Mouse (Mus musculus) C3H10T1/2 (cell line): Measurements from ENCODE around the gene Strip2. TPM values are rescaled to one million over a fixed set of nuclear protein-coding genes. Genes with fewer than 3 reads are reported as not detected.

Experiments used
- polyA plus RNA-seq, 2 experiments: library from polyadenylated mRNA; unstranded; fragments of >200 nt; fragmentation: generic; extraction: Trizol; gene quantifications; one replicate each; pipeline ENCODE4 v1.2.1; 2012; ENCODE audit warnings: missing spikeins in 2 of 2

Gene Strip2
- polyA plus RNA-seq, result under 1 TPM; 0.01 to 0.05 TPM

DNA sequence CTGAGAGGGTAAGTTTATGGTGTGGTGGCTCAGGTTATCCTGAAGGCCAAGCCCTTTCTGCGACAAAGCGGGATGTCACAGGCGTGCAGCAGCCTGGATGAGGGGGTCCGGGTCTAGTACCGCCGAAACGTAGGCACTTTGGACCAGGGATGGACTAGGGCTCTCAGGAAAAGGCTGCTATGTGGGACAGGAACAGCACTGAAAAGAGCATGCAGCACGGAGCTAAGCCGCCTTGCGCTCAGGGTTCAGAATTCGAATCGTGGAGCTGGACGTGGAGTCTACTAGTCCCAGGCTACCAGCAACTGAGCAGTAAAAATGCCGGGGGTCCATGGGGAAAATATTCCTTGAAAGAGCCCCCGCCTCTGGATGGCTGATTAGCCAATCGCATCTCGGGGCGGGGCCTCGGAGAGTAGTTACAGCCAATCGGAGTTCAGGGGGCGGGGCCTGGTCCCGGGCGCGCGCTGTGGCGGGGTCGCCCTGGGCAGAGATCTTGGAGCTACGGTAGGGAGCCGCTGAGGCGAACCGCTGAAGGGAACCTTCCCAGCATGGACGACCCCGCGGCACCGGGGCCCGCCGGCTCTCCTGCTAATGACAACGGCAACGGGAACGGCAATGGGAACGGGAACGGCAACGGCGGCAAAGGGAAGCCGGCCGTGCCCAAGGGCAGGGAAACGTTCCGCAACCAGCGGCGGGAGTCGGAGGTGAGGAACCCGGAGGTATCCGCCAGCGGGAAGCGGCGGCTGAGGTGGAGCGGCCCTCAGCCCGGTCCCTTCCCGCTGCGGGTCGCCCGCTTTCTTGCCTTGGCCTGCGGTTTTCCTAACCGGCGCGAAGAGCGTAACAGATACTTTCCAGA is at the start of gene Strip2:
Gene Strip2, plus strand, starts transcription at position 483 of the 853 bp plus-strand sequence.

Other genes with a start within 250 kb of the Strip2 start
- under 1 TPM; 0.01 to 0.04 TPM for gene Tspan33, start 222.8 kb upstream of the Strip2 start, polyA plus RNA-seq
- 100 to 1,000 TPM in 1 of 2 experiments, 10 to 100 TPM in 1; 38.4 to 105 TPM for gene Smo, start 181.5 kb upstream of the Strip2 start, polyA plus RNA-seq
- gene Ahcyl2, start 149.0 kb upstream of the Strip2 start, polyA plus RNA-seq, result 1 to 10 TPM; 1.0 to 4.8 TPM
- 10 to 100 TPM in 1 of 2 experiments, 1 to 10 TPM in 1; 9.7 to 23.3 TPM for gene Nrf1, start 131.0 kb downstream of the Strip2 start, polyA plus RNA-seq